Mouse (Mus musculus) neural tube, embryonic 14.5 days (tissue): ENCODE measurements around the gene Slbp. TPM values are rescaled to one million over a fixed set of nuclear protein-coding genes. Genes with fewer than 3 reads are reported as not detected.

Source experiments
- ATAC-seq: fragments of 200-750 bp; cut with Nextera tagmentation; 2 replicates; pipeline ENCODE4 v1.8.0; 2017; ENCODE audit warnings: low read depth, mild to moderate bottlenecking, moderate TSS enrichment, moderate library complexity
- H3K27ac ChIP-seq: fragments of 300-500 bp; sonication (generic); 2 replicates; pipeline ENCODE4 v1.5.1; 2014; ENCODE audit warnings: low read depth, mild to moderate bottlenecking, control low read depth, low read length, moderate library complexity, mixed read lengths
- H3K27me3 ChIP-seq: fragments of 300-500 bp; sonication (generic); 2 replicates; pipeline ENCODE4 v1.6.1; 2014; ENCODE audit warnings: low read length; ENCODE audit not compliant: control insufficient read depth, insufficient read depth
- H3K36me3 ChIP-seq: fragments of 300-500 bp; sonication (generic); 2 replicates; pipeline ENCODE4 v1.6.1; 2014; ENCODE audit warnings: low read length, mixed read lengths; ENCODE audit not compliant: control insufficient read depth, insufficient read depth
- H3K4me1 ChIP-seq: fragments of 300-500 bp; sonication (generic); 2 replicates; pipeline ENCODE4 v1.6.1; 2014; ENCODE audit warnings: low read length; ENCODE audit not compliant: control insufficient read depth, insufficient read depth
- H3K4me2 ChIP-seq: fragments of 300-500 bp; sonication (generic); 2 replicates; pipeline ENCODE4 v1.6.1; 2014; ENCODE audit warnings: mild to moderate bottlenecking, low read depth, low read length, control low read depth
- H3K4me3 ChIP-seq: fragments of 300-500 bp; sonication (generic); 2 replicates; pipeline ENCODE4 v1.5.1; 2014; ENCODE audit warnings: low read depth, low read length, control low read depth, mixed read lengths
- H3K9ac ChIP-seq: fragments of 300-500 bp; sonication (generic); replicated peaks from 2 replicates; pipeline ENCODE4 v1.6.1; 2014; ENCODE audit warnings: low read depth, mild to moderate bottlenecking, control low read depth, low read length, mixed read lengths
- H3K9me3 ChIP-seq: fragments of 300-500 bp; sonication (generic); 2 replicates; pipeline ENCODE4 v1.6.1; 2016; ENCODE audit warnings: low read length; ENCODE audit not compliant: control insufficient read depth
- WGBS: fragments of 180-500 bp; shearing (Covaris S2); extraction: QIAGEN DNeasy Blood & Tissue Kit; methylation state at CpG from one replicate; pipeline ENCODE4 v1.1.7; 2014; 5-methylcytosine and 5-hydroxymethylcytosine counted together
- polyA plus RNA-seq: library from polyadenylated mRNA; unstranded; fragments of >200 nt; fragmentation: Nextera tagmentation; extraction: Ambion mirVana; gene quantifications from 2 replicates; pipeline ENCODE4 v1.2.1, GENCODE M21; 2014

Gene Slbp
- polyA plus RNA-seq, 1 experiment from 2014 or later, result 118 TPM

GRCm38 (mm10) chr5:33605314-33605713 is 47.1 kb downstream of the Slbp start:
- no peak for ATAC-seq
- peaks cover 14% of the 10 kb centered on the region for H3K36me3 ChIP-seq

GRCm38 (mm10) chr5:33593620-33594019 is 58.8 kb downstream of the Slbp start:
- Histone ChIP-seq H3K36me3 (no peaks in the 10 kb centered on the region), H3K27ac (no peak overlapping the region), H3K4me3 (no peak overlapping the region), H3K9me3 (no peaks in the 10 kb centered on the region), H3K4me1 (no peaks in the 10 kb centered on the region), H3K9ac (no peak overlapping the region), H3K27me3 (no peaks in the 10 kb centered on the region), H3K4me2 (no peak overlapping the region)
- no peak for ATAC-seq
- 43% methylated on average over 2 of the region's 2 CpGs for WGBS

More at GRCm38 (mm10) chr5:33605314-33605713, 47.1 kb downstream of the Slbp start:
- Histone ChIP-seq H3K4me1 (no peaks in the 10 kb centered on the region), H3K27me3 (no peaks in the 10 kb centered on the region), H3K9me3 (no peaks in the 10 kb centered on the region), H3K4me2 (no peak overlapping the region), H3K9ac (no peak overlapping the region), H3K4me3 (no peak overlapping the region), H3K27ac (no peak overlapping the region)
- 85% methylated on average over 5 of the region's 5 CpGs for WGBS

GRCm38 (mm10) chr5:33589221-33589888 is 63.0 kb downstream of the Slbp start:
- Histone ChIP-seq H3K9ac (no peak overlapping the region), H3K9me3 (no peaks in the 10 kb centered on the region), H3K27me3 (no peaks in the 10 kb centered on the region), H3K27ac (no peak overlapping the region), H3K4me1 (no peaks in the 10 kb centered on the region), H3K4me3 (no peak overlapping the region), H3K36me3 (no peaks in the 10 kb centered on the region), H3K4me2 (no peak overlapping the region)
- WGBS, result 71% methylated on average over 5 of the region's 5 CpGs
- ATAC-seq, result peak; percentile 71; the same call in 1 of the 2 replicates

- WGBS, result 69% methylated on average over 3 of the region's 3 CpGs
- ATAC-seq, result 0 out of 2 replicates have a peak, but pooled peaks have one; percentile 23
Measured at GRCm38 (mm10) chr5:33588066-33588465, 64.3 kb downstream of the Slbp start.

GRCm38 (mm10) chr5:33587498-33588058 is 64.8 kb downstream of the Slbp start:
- peak; percentile 52; the same call in 1 of the 2 replicates for ATAC-seq
- H3K36me3 ChIP-seq, result no peaks in the 10 kb centered on the region
- no peaks in the 10 kb centered on the region for H3K4me1 ChIP-seq
- H3K27ac ChIP-seq, result 0 out of 2 replicates have a peak overlapping the region, but pooled peaks have one; percentile 16
- no peaks in the 10 kb centered on the region for H3K9me3 ChIP-seq
- no peak overlapping the region for H3K4me2 ChIP-seq
- no peak overlapping the region for H3K4me3 ChIP-seq
- WGBS, result 36% methylated on average over 18 of the region's 18 CpGs
- H3K27me3 ChIP-seq, result no peaks in the 10 kb centered on the region
- H3K9ac ChIP-seq, result no peak overlapping the region

More at GRCm38 (mm10) chr5:33588066-33588465, 64.3 kb downstream of the Slbp start:
- Histone ChIP-seq H3K4me3 (no peak overlapping the region), H3K27ac (no peak overlapping the region), H3K27me3 (no peaks in the 10 kb centered on the region), H3K9me3 (no peaks in the 10 kb centered on the region), H3K4me2 (no peak overlapping the region), H3K36me3 (no peaks in the 10 kb centered on the region), H3K4me1 (no peaks in the 10 kb centered on the region), H3K9ac (no peak overlapping the region)

Other genes with a start within 250 kb of the Slbp start
- gene Nkx1-1, start 218.6 kb downstream of the Slbp start, polyA plus RNA-seq, result 0.44 and 0.74 TPM in 2 replicates
- gene Fam53a, start 22.9 kb downstream of the Slbp start, polyA plus RNA-seq, result 26.8 and 35.0 TPM in 2 replicates
- 0.60 and 0.89 TPM in 2 replicates for gene Gm9903, start 22.6 kb downstream of the Slbp start, polyA plus RNA-seq
- gene Tacc3, start 5.6 kb upstream of the Slbp start, polyA plus RNA-seq, result 18.7 and 26.3 TPM in 2 replicates
- gene Tmem129, start 5.8 kb upstream of the Slbp start, polyA plus RNA-seq, result 27.4 and 27.6 TPM in 2 replicates
- 39.5 and 42.7 TPM in 2 replicates for gene Fgfr3, start 69.1 kb upstream of the Slbp start, polyA plus RNA-seq
- gene Letm1, start 130.2 kb upstream of the Slbp start, polyA plus RNA-seq, result 67.0 and 69.5 TPM in 2 replicates
- gene Nsd2, start 168.2 kb upstream of the Slbp start, polyA plus RNA-seq, result 104 and 109 TPM in 2 replicates